Mouse (Mus musculus): ENCODE data around the gene Vkorc1l1. TPM values are rescaled to one million over a fixed set of nuclear protein-coding genes. Genes with fewer than 3 reads are reported as not detected.
A peak's percentile ranks its signal among the peaks of the same experiment; 100 is the strongest.
"Not testable (repeated sequence)": the region's sequence is repeated elsewhere in the genome, so short reads cannot be mapped to it uniquely, and the experiment has no call there.

The Vkorc1l1 gene
- total RNA-seq (2021), result 10 to 100 TPM; 16.2 to 17.4 TPM
- long read RNA-seq, experiment 1, full-length matches to known transcripts, result 11 of 12 reads
- long read RNA-seq, experiment 1, partial matches to known transcripts, result 0 of 12 reads
- long read RNA-seq, experiment 1, other reads (novel, unspliced or antisense), result 1 of 12 reads
- long read RNA-seq, experiment 2, full-length matches to known transcripts, result 17 of 18 reads
- long read RNA-seq, experiment 2, partial matches to known transcripts, result 0 of 18 reads
- long read RNA-seq, experiment 2, other reads (novel, unspliced or antisense), result 1 of 18 reads

DNA sequence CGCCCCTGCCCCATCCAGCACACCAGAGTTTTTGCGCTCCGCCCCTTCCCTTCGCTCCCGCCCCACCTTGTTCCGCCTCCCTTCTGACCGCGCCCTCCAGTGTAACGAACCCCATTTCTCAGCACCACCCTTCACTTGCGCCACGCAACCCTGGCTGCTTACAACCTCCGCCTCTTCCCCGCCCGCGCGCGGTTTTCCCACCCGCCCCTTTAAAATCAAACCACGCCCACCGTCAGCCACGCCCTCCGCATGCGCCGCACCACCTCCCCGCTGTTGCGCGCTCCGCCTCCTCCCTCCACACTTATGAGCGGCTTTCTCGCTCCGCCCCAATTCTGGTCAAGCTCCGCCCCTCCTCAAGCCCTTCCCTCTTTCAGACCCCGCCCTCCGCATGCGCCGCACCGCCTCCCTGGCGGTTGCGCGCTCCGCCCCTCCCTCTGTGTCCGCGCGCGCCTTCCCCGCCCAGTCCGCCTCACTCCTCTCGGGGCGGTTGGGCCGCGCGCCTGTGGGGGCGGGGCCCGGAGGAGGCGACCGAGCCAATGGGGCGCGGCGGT is at the start of gene Vkorc1l1:
Gene Vkorc1l1 (plus strand): TSS at position 476 of the 551 bp plus-strand sequence.
- peak; percentile 99 for DNase-seq
- intact Hi-C loops (cut with DNase I; ENCODE audit: low total_unique reads), result no loop called here

DNA sequence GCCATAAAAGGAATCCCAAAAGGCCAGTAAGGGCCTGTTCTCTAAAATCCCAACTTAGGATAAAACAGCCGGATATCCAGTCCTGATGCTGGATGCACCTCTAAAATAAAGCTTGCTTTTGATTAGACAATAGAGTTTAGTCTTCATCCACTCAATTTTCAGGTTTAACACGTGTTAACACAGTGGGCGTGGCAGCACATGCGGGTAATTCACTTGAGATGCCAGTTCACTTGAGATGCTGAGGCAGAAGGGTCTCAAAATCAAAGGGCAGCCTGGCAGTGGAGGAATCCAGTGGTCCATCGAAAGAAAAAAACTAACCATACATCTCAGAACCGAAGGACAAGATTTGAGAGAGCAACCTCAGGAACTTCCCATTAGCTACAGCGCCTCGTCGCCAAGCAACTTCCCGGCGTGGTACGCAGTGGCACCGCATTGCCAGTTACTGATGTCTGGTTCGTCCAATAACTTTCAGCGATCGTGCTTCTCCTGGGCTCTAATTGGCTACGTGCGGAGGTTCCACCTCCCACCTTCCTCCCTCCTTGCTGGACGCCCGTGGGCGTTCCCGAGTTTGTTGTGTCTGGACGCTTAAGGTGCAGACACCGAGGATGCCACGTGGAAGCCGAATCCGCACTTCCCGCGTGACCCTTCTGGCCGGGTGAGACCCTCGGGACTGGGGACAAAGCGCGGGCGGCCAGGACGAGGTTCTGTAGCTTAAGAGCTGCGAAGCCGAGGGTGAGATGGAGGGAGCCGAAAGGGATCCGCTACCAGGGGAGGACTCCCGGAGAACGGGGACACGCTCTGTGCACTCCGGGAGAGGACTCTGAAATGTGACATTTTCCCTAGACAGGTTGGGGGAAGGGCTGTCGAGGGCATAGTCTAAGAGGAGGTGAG is 46.3 kb upstream of the Vkorc1l1 start, which contains the start of gene Zbed5:
Gene Zbed5 (plus strand): TSS at position 526 of the 891 bp plus-strand sequence.
- intact Hi-C loops (cut with DNase I; ENCODE audit: low total_unique reads), result no loop called here
- peak; percentile 84 for DNase-seq

DNA sequence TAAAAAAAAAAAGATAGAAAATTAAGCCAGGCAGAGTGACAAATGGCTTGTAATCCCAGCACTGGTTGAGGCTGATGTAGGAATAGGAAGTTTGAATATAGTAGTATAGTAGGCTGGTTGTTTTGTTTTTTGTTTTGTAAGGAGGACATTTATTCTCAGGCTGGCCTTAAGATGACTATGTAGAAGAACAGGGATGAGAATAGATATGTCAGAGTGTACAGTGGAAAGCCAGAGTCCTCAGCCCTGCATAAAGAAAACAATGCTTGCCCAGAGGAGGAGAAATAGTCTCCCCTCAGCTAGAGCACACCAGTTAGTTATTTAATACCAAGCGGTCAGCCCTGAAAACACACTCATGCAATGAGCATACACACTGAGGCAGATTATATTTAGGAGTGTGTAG is 43.3 kb upstream of the Vkorc1l1 start, which contains the start of gene Phkg1:
Gene Phkg1 (minus strand): TSS at position 101 of the 400 bp plus-strand sequence.
- intact Hi-C loops (cut with DNase I; ENCODE audit: low total_unique reads), result no loop called here
- DNase-seq, result no peak

DNA sequence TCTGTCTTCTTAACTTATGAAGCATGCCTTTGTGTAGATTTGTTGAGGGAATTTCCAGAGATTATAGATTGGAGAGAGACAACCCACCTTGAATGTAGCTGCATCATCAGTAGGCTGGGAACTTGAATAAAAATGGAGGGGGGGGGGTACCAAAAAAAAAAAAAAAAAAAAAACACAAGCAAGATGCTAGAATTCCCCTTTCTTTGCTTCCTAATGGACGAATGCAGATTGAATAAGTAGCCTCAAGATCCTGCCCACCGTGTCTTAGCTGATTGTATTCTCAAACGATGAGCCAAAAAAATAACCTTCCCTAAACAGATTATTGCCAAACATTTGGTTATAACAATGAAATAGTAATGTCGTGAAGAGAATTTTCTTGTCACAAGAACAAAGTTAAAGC is 34.0 kb upstream of the Vkorc1l1 start:
- no peak for DNase-seq
- intact Hi-C loops (cut with DNase I; ENCODE audit: low total_unique reads), result no loop called here

DNA sequence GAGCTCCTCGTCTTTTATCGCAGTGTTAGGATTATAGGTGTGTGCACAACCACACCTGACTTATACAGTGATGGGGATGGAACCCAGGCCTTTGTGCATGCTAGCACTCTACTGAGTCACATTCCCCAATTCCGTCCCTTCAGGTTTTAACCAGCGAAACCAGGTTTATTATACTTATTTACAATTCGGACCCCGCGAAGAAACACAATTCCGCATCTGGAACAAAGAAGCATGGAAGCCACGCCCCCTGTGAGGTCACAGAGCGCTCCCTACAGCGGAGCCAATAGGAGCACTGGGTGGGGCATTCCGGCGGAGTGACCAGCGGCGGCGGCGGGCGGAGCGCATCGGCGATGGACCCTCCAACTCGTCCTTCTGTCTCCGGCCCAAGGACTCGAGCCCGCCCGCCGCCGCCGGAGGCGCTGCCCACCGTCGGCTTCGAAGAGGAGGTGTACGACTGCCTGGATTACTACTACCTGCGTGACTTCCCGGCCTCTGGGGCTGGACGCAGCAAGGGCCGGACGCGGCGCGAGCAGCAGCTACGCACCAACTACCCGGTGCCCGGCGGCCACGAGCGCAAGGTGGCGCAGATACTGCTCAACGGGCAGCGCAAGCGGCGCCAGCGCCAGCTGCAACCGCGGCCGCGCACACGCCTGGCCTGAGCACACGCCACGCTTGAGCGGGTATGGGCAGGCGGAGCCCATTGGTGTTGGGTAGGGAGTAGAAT is 33.4 kb upstream of the Vkorc1l1 start, which contains the start of gene Nupr1l:
Gene Nupr1l (plus strand): TSS at position 299 of the 724 bp plus-strand sequence.
- DNase-seq, result peak; percentile 92
- intact Hi-C loops (cut with DNase I; ENCODE audit: low total_unique reads), result no loop called here

DNA sequence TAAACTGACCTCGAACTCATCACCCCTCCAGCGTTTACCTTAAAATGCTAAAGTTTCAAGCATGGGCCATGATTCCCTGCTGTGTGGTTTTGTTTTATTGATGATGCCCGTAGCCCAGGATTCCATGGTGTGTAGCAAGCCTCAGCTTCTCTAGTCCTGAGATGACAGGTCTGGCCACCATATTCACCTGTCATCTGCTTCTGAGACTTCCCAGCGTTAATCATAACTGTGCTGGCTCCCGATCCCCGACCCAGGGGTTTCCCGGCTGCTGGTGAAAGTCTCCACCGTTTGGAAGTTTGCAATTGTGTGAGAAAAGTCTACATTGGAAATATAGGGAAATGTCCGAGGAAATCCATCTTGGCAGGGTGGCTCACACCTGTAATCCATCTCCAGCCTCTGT is 32.6 kb upstream of the Vkorc1l1 start:
- DNase-seq, result no peak
- intact Hi-C loops (cut with DNase I; ENCODE audit: low total_unique reads), result no loop called here

DNA sequence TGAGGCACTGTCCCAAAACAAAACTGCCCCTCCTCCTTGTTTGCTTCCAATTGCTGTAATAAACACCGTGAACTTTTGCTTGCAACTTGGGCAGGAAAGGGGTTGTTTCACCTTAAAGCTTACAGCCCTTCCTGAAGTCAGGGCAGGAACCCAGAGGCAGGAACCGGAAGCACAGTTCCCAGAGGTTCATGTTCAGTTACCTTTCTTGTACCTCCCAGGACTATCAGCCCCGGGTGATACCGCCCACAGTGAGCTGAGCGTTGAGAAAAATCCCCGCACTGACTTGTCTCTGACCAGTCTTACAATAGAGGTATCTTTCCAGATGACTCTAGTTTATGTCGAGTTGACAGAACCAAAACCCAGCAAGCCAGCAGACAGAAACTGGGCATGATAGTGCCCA is 32.2 kb upstream of the Vkorc1l1 start:
- intact Hi-C loops (cut with DNase I; ENCODE audit: low total_unique reads), result no loop called here
- DNase-seq, result no peak

DNA sequence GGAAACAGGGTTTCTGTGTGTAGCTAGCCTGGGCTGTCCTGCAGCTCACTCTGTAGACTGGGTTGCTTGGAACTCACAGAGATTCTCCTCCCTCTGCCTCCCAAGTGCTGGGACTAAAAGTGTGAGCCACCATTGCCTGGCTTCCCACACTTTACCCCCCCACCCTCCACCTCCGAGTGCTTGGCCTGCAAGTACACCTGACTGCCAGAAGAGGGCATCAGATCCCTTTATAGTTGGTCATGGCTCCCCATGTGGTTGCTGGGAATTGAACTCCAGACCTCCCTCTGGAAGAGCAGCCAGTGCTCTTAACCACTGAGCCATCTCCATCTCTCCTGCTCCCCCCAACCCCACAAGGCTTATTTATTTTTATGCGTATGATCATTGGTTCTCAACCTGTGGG is 27.7 kb upstream of the Vkorc1l1 start:
- DNase-seq, result no peak
- intact Hi-C loops (cut with DNase I; ENCODE audit: low total_unique reads), result no loop called here

DNA sequence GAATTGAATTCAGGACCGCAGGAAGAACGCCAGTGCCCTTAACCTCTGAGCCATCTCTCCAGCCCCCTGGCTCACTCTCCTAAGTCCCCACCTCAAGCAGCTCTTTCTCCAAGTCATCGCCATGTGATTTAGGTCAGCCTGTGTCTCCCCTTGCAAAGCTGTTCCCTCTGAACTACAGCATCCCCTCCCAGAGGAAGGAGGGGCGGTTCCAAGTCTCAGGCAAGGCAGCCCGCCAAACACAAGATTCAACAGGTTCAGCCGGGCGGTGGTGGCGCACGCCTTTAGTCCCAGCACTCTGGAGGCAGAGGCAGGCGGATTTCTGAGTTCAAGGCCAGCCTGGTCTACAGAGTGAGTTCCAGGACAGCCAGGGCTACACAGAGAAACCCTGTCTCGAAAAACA is 26.3 kb upstream of the Vkorc1l1 start:
- intact Hi-C loops (cut with DNase I; ENCODE audit: low total_unique reads); DNase-seq: not testable (repeated sequence)

DNA sequence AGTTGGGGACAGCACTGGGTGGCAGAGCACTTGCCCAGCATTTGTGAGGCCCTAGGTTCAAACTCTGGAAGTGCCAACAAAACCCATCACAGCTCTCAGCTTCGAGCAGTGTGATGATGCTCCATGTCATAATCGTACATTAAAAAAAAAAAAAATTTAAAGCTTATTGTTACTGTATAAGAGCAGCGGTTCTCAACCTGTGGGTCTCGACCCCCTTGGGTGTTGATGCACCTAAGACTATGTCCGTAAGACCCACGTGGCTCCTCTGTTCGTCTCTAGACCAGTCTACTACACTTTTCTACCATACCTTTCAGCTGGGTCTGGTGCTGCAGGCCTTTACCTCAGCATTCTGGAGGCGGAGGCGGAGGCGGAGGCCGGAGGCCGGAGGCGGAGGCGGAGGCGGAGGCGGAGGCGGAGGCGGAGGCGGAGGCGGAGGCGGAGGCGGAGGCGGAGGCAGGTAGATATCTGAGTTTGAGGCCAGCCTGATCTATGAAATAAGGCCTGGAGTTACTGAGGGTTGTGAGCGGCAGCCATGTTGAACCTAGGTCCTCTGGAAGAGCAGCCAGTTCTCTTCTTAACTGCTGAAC is 23.6 kb upstream of the Vkorc1l1 start:
- intact Hi-C loops (cut with DNase I; ENCODE audit: low total_unique reads), result no loop called here
- no peak for DNase-seq

DNA sequence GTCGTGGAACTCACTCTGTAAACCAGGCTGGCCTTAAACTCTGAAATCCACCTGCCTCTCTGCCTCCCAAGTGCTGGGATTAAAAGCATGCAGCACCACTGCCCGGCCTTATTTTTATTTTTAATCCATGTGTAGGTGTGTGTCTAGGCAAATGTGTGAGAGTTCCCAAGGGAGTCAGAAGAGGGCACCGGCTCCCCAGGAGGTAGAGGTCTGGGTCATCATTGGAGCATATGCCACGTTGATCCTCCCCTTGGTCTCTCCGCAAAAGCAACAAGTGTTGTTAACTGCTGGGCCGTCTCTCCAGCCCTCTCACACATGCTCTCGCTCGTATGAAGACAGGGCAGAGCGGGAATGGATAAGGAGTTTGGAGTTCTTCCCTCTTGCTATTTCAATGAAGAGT is 23.0 kb upstream of the Vkorc1l1 start:
- intact Hi-C loops (cut with DNase I; ENCODE audit: low total_unique reads), result no loop called here
- no peak for DNase-seq

DNA sequence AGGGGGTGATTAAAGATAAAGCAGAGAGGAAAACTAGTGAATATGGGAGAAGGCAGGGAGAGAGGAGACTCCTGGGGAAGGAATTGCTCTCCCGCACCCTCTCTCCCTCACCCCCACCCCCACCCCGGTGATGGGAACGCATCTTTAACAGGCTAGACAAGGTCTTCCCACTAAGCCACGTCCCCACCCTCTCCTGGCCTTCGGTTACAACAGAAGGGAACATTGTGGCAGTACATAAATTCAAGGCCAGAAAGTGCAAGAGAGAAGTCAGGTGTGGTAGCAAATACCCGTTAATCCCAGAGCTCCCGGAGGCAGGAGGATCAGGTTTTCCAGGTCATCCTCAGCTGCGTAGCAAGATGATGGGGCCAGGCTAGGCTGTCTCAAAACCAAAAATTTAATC is 22.4 kb upstream of the Vkorc1l1 start:
- intact Hi-C loops (cut with DNase I; ENCODE audit: low total_unique reads), result no loop called here
- DNase-seq, result no peak

DNA sequence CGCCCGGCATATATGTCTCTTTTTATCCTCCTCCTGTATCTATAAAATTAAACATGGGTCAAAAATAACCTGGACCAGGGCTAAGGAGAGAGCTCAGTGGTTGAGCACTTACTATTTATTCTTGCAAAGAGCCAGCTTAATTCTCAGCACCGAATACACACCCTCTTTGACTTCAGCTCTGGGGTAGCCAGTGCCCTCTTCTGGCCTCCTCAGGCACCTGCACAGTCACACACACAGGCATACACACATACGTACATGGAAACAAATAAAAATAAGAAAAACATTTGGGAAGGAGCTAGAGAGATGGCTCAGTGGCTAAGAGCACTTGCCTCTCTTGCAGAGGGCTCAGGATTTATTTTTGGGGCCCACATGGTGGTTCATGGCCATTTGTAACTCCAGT is 19.8 kb upstream of the Vkorc1l1 start:
- intact Hi-C loops (cut with DNase I; ENCODE audit: low total_unique reads), result no loop called here
- no peak for DNase-seq

DNA sequence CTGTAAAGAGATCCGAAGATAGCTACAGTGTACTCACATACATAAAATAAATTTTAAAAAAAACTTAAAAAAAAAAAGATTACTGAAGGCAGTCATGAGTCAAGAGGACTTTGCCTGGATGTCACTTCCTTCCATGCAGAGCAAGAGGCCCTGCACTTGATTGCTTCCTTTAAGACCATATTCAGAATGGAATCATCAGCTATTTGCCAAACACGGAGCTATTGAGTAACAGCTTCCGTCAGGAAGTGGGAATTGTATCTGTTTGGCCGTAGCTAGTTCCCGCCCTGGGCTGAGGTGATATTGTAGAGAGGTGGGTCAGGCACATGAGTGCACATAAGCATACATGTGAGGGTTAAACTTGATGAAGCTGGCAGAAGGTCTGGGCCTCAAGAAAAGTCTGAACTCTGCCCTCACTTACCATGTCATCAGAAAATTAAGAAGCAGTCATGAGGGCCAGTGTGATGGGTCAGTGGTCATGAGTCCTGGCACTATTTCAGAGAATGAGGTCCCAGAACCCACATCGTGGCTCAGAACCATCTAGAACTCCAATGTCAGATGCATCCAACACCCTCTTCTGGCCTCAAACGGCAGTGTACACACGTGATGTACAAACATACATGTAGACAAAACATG is 16.8 kb upstream of the Vkorc1l1 start:
- DNase-seq, result no peak
- intact Hi-C loops (cut with DNase I; ENCODE audit: low total_unique reads), result no loop called here

DNA sequence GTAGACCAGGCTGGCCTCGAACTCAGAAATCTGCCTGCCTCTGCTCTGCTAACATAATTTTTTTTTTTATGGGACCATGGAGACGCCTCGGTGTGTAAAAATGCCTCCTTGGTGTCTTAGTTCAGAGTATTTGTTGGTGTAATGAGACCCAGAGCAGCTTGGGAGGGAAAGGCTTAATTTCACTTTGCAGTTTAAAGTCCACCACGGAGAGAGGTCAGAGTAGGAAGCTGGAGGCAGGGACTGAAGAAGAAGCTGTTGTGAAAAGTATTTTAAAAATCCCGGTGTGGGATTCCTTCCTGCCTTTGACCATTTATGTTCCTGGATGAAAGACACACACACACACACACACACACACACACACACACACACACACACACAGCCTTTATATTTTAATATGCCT is 15.8 kb upstream of the Vkorc1l1 start:
- intact Hi-C loops (cut with DNase I; ENCODE audit: low total_unique reads), result no loop called here
- DNase-seq, result no peak

DNA sequence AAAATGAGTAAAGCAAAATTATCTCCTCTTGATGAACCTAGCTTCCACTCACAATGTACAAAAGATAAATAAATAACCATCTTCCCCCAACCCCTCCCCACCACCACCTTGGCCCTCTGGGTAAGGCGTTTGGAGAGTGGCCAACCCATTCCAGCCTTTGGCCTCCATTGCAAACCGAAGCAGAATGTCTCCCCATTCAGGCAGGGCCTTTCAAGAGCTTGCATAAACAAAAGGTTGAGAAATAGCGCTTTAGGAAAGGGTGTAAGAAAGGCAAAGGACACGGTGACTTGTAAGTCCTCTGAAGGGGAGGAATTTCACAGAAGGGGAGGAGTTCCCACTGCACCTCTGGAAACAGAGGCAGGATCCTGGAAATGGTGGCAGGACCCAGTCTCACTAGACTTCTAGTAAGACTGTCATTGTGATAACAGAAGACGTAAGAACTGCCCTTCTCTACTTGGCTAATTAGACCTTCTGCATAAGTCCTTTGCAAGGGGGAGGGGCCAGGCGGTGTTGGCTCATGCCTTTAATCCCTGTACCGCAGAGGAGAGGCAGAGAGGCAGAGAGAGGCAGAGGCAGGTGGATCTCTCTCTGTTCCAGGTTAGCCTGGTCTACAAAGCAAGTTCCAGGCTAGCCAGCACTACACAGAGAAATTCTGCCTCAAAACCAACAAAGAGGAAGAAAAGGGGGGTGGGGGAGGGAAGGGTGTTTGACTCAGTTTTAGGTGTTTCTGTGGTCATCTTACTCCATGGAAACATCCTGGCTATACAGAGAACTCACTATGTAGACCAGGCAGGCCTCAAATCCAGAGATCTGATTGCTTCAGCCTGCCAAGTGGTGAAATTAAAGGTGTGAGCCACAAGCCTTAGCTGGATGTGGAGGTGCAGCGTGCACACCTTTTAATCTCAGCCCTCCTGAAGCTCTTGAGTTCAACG is 11.6 kb upstream of the Vkorc1l1 start:
- DNase-seq, result no peak
- intact Hi-C loops (cut with DNase I; ENCODE audit: low total_unique reads), result no loop called here

DNA sequence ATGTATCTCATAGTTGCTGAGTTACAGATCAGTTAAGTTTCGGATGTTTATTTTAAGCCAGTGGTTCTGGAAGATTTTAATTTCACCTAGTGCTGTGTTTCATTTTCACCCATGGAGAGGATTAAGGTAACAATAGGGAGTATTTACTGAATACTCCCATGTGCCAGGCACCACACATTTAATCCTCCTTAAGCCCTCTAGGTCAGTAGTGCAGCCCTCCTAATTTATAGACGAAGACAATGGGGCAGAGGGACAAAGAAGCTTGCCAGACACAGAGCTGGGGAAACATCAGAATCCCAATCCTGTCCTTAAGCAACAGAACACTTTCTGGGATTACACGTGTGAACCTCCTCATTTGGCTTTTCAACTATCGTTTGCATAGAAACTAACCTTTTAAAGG is 4.8 kb upstream of the Vkorc1l1 start:
- intact Hi-C loops (cut with DNase I; ENCODE audit: low total_unique reads), result no loop called here
- no peak for DNase-seq

DNA sequence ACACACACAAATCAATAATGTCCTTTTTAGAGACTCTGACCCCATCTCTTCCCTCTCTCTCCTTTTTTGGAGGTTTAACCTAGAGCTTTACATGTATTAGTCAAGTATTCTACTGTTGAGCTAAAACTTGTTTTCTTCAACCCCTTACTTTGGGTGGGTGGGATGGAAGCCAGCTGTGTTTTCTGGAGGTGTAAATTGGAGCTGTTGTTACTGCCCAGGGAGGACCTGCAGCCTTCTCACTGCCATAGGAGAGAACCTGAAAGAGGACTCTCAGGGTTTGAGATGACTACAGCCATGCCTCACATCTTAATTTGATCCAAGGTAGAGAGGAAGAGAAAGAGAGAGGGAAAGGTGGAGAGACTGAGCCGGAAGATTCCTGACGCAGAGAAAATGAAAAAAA is 1.5 kb upstream of the Vkorc1l1 start:
- intact Hi-C loops (cut with DNase I; ENCODE audit: low total_unique reads), result no loop called here
- DNase-seq, result no peak
